Mouse (Mus musculus): ENCODE results near the gene Zar1.
"Not testable (repeated sequence)": the region's sequence is repeated elsewhere in the genome, so short reads cannot be mapped to it uniquely, and the experiment has no call there.

Zar1 gene

DNA sequence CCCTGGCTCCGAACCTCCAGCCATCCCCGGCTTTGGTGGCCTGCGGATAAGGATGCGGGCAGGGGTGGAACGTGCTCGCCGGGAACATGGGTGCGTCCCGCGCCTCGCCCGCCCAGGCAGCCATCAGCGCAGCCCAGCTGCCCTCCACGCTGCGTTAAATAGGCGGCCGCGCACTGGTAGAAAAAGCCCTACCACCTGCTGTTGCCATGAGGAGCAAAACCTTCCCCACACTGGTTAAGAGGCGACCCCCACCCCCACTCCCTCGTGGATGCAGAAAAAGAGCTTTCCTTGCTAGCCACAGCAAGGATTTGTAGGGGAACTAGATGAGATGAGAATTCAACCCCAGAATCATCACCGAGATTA is at the start of gene Zar1:
TSS of gene Zar1 (minus strand) at position 285 of the 363 bp plus-strand sequence.
- not testable (repeated sequence) for DNase-seq

DNA sequence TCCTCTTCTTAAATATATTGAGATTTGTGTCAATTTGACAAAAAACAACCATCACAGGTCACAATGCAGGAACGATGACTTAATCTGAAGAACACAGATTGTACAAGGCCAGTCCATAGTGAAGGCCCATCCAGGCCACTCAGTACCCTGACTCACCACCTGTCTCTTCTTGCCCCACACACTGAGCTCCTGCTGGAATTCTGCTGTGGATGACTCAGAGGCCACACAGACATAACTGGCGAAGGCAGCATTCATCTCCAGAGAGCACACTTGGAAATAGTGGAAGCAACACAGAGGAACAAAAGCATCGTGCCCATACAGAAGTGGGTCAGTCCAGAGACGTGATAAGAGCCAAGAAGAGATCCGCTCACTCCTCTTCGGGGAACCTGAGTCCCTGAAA is 49.0 kb upstream of the Zar1 start:
- peak; percentile 0 for DNase-seq

DNA sequence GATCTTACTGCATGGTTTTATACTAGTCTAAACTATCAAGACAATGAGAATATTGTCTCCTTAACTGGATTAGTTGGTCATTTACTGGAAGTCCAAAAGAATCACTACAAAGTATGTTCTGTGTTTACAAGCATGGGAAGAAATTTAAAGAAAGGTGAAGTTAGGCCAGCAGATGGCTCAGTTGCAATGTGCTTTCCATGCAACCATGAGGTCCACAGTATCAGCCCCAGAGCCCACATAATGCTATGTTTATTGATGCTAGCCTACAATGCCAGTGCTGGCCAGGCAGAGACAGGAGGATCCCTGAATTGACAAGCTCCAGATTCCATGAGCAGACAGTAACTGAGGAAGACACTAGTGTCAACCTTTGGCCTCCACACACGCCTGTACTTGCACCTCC is 40.0 kb upstream of the Zar1 start:
- DNase-seq, result no peak

DNA sequence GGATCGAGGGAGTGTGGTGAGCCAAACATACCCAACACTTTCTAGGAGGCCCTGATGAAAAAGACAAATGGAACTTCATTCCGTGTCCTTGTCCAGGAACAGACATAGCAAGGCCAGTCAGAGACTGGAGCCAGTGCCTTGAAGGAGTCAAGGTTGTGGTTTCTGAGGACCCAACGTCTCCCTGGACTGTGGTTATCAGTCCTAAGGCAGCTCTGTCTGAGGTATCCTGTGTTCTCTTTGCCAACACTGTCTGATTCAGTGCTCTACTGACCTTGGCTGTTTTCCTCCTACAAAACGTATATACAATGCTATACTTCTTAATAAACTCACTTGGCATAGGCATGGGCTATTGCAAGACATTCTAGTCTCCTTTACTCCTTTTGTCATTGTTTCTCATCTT is 36.4 kb upstream of the Zar1 start:
- DNase-seq, result no peak

DNA sequence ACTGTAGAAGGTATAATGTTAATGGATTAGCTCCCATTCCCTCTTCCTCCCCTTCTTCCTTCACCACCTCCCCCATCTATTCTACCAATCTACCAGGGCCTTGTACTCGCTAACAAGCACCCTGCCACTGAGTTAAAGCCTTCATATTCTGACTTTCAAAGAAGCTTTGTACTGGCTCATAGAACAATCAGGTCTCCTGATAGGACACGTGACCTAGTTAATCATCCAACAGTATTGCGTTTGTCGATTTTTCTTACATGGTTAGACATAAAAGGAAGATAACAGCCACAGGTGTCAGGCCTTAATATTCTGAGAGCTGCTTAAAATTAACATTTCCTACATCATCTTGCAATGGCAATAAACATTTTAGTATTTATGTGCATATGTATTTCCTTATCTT is 22.1 kb upstream of the Zar1 start:
- DNase-seq, result no peak

DNA sequence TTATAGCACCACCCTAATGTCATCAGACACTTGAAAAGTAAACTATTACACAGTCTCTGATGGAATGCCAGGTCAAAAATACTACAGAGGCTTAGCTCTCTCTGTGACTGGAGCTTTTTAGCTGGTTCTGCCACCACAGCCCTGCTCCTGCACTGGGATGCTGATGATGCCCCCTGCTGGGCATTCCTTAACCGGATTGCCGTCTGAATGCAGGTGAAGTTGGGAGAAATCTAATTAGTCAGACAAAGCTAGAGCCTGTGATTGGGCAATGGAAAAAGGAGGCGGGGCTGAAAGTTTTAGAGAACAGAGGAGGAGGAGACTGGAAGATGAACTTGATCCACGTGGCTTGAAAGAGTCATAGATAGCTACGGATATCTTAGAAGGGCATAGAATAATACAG is 20.0 kb upstream of the Zar1 start:
- peak; percentile 15 for DNase-seq

DNA sequence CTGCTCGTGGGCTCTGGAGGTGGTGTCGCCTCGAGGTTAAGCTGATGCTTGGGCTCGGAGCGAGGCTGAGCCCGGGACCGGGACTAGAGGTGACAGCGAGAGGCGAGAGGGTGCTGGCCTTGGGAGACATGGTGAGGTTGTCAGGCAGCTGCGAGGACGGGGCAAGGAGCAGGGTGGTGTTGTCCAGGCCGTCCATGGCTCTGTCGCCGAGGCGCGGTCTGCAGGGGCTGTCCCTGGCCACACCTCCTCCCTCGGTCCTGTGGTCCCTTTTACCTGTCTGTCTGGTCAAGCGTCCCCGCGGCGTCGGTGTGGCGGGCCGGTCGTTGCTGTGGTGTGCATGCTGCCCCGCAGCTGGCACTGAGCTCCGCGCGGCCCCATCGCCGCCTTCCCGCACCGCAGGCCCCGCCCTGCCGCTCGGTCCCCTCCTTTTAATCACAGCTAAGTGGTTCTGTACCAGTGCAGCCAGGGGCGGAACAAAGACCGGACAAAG is 6.2 kb upstream of the Zar1 start, which contains the start of gene Gm5868:
TSS of gene Gm5868 (minus strand) at position 360 of the 490 bp plus-strand sequence.
- no peak for DNase-seq

DNA sequence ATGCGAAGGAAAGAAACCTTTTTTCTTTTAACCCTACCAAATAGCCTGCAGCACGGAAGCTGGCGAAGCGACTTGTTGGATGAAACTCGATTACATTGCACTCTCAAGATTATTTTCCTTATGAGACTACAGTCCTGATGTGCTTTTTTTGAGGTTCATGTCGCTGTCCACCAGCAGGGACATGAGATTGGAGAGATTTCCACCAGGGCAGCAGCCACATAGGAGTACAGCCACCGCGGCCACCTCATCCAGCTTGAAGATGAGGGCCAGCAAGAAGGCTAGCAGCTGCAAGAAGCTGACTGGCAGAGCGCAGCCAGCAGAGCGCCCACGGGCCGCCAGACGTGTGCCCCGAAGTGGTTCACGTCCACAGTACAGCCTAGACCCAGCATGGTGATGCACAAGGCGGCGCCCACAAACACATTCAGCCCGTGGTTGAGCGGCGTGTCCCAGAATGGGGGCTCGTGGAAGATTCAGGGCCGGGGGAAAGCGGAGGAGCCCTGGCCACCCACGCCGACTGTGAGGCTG is 5.7 kb upstream of the Zar1 start:
- DNase-seq, result not testable (repeated sequence)

DNA sequence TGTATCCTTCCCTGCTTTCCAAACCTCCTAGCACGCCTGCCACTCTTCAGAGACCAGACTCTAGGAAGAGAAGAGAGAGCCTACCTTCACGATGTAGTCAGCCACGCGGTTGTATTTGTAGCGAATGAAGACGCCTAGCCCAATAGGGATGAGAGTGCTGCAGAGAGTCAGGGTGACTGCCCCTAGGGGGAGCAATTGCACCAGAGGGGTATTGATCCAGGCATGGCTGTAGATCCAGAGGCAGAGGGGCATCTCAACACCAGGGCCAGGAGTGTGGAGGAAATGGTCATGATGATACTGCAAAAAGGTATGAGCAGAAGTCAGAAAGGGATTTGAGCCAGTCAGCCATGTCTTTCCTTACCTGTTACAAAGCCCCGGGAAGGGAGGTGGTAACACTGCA is 5.1 kb upstream of the Zar1 start:
- DNase-seq, result not testable (repeated sequence)

DNA sequence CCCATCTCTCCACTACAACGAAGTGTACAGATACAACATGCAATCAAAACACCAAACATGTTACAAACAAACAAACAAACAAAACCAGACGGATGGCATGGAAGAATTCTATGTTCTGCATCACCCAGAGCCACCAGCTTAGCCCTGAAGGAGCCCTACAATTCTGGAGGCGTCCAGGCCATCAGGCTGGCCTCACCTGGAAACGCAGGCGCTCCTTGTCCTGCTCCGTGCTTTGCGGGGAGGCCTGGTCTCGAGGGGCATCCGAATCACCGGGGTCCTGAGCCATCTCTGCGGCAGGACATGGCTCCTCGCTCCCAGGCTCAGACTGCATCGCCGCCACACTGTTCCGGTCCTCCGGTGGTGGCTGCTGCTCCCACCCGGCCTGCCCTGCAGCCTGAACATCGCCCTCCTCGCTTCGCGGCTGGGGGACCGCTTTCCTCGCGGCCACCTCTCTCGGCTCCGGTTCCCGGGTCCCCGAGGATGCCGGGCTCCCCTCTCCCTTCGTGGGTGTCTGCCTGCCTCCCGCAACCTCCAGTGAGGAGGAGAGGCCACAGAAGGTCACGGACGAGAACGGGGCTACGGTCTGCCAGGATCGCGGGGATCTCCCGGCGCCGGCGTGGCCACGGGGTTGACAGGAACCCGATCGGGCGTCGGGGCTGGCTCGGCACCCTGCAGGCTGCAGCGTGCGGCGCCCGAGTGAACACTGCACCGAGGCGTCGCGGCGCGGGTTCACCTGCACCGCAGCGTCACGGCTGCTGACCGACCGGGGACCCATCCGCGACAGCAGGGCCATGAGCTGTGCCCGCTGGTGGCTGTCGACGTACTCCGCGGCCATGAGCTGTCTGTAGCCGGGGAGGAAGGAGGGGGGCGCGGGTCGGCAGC is 725 bp downstream of the Zar1 start:
- not testable (repeated sequence) for DNase-seq

DNA sequence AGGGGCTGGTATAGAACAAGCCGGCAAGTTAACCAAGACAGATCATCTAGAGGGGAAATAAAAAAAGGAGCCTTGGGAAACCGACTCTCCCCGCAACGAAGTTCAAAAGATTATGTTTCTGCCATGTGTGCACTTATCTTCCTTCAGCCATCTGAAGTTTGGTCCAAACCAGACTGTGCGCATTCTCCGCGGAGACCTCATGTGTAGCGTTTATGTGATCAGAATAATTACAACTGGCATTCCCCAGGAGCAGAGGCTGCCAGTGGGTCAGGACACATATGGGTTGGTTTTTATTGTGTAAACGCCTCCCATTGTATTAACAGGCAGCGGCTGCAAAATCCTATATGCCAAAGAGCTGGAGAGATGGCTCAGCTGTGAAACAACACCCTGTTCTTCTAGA is 1.5 kb downstream of the Zar1 start:
- DNase-seq, result not testable (repeated sequence)

DNA sequence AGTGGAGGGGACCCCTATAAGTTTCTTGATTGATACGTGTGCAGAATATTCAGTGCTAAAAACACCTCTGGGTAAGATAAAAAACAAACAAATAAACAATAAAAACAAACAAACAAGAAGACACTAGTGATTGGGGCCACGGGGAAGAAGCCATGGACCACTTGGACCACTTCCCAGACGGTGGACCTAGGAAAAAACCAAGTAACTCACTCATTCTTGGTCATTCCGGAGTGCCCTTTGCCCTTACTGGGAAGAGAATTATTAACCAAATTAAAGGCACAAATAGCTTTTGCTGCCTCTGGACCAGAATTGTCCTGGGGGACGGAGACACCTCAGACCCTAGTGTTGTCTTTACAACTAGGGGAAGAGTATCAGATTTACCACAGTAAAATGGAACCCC is 15.4 kb downstream of the Zar1 start:
- no peak for DNase-seq

DNA sequence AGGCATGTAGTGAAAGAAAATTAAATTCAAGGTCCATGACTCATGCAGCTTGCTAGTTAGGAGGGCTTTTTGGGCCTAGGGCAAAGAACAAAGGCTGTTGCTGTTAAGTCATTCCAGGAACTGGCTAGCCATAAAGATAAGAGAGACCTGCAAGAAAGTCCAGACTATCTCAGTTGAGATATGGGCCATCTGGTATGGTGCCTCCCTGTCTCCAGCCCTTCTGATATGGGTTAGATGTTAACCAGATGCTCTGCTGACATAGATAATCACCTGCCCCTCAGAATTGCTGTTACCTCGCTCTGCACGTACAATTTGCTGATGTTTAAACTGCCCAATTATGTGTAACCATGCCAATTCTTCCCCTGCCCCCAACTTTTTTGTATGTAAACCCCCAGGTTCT is 17.9 kb downstream of the Zar1 start:
- not testable (repeated sequence) for DNase-seq

DNA sequence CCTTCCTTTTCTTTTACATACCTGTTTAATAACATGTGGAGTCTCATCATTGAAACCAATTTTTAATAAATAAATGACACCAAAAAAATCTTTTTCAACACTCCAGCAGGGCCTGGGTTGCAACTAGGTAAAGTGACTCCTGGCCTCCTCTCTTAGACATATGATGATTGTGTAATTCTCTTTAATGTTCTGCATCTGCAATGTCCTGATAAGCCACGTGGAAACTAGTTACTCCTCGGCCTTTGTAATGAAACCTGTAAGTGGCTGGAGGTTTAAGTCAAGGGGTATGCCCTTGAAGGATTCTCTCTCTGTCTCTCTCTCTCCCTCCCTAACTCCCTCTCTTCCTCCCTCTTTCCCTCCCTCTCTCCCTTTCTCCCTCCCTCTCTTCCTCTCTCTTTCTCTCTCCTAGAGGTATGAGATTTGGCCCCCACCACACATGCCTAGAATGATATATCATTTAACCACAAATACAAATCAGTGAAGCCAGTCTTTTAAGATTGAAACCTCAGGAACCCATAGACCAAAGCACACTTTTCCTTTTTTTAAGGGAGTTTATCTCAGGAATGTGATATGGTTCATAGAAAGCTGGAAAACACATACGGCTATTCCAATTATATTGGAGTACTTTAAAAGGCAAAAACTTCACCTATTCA is 20.0 kb downstream of the Zar1 start:
- no peak for DNase-seq

DNA sequence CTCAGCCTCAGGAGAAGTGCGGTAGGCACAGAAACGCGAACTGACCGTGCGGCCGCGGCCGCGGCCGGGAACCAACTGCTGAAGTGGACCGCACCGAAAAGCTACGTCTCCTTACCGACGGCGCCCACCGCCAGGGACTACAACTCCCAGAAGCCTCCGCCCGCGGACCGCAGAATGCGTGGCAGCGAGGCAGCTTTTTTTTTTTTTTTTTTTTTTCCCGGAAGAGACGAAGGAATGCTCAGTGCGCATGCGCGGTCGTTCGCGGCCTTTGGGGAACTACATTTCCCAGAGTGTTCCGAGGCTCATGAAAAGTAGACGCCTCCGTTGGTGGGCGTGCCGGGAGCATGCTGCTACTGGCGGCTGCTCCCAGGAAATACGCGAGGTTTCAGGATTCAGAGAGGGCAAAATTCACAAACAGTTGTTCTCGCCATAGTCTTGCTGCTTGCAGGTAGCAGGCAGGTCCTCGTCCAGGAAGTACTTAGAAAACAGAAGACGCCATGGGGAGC is 21.5 kb downstream of the Zar1 start, which contains the start of gene Nfxl1:
TSS of gene Nfxl1 (minus strand) at position 141 of the 506 bp plus-strand sequence.
- DNase-seq, result peak; percentile 98

DNA sequence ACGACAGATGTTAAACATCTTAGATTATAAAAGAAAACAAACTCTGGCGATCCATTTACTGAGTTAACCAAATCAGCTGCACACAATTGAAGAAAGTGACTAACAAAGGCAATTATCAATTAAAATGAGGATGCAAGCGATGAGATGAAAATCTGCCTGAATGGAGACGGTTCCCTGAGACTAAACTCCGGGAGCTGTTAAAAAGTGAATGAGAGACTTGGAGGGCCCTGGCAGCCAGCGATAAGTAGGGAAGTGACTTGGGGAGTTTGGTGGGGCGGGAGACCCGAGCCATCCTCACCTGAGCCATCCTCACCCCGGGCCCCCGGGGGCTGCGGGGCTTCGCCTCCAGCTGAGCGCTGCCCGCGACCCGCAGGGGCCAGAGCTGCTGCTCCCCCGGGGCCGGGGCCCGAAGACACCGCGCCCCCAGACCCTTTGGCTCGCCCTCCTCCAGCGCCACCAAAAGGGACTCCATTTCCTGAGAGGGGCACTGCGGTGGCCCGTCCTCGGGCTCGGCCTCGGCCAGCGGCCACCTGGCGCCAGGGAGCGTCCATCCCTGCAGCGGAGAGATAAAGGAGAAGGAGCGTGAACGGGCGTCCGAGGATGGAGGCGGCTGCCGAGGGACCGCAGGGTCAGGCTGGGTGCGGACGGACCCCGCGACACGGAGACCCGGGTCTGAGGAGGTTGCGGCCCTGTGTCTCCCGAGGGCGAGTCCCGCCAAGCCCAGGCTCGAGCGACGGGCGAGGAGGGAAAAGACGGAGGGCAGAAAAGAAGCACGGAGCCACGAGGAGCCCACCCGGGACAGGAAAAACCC is 22.1 kb downstream of the Zar1 start:
- no peak for DNase-seq

DNA sequence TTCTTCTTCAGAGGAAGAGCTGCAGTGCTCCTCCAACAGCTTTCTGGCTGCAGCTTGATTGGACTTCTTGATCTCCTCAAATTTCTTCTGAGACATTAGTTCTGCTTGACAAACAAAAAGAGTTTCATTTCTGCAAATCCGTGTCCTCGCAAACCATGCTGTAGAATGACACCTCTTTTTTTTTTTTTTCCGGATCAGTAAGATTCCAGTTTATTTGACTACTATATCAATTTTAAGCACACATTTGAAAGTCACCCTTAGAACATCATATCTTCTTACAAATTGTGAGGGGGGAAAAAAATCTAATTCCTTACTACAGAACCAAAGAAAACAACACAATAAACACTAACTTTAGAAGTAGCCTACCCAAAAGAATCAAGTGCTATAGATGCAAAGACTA is 24.8 kb downstream of the Zar1 start:
- no peak for DNase-seq

DNA sequence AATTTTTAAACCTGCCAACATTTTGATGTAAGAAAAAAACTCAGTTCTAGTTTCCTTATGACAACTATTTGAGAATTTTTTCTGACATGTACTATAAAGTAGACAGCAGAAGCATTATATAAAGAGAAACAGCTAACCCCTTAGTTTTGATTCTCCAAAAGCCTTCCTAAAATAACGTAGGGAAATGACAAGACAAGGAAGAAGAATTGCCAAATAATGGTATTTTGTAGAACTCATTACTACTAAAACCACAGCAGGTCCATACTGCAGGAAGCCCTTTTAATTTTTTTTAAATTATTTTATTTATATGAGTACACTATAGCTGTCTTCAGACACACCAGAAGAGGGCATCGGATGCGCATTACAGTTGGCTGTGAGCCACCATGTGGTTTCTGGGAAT is 29.8 kb downstream of the Zar1 start:
- no peak for DNase-seq

DNA sequence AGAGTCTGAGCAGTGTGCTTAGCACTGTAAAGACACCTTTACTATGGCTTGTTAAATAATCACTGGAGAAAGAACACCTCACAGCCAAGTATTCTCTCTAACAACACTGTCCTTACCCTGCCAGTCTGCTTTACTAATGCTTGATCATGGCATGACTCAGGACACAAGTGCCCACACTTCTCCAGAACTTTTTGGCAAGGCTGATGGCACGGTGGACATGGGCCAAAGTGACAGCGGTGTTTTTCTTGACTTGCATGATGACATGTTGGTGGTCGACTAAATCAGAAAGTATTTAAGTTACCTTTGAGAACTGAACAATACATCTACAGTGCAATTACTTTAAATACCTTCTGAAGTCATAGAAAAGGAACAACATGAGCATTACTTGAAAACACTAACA is 52.2 kb downstream of the Zar1 start:
- DNase-seq, result no peak

Measured in right cerebral cortex, adult 18-20 months (tissue).